Mouse (Mus musculus): ENCODE measurements at regions not wholly inside any gene's neighbourhood (a gene's known extent, or its start where the extent isn't known, plus 50 kb on each side); places are given as distances from the start of the nearest gene placed in this dataset.
"Not testable (repeated sequence)": the region's sequence is repeated elsewhere in the genome, so short reads cannot be mapped to it uniquely, and the experiment has no call there.

DNA sequence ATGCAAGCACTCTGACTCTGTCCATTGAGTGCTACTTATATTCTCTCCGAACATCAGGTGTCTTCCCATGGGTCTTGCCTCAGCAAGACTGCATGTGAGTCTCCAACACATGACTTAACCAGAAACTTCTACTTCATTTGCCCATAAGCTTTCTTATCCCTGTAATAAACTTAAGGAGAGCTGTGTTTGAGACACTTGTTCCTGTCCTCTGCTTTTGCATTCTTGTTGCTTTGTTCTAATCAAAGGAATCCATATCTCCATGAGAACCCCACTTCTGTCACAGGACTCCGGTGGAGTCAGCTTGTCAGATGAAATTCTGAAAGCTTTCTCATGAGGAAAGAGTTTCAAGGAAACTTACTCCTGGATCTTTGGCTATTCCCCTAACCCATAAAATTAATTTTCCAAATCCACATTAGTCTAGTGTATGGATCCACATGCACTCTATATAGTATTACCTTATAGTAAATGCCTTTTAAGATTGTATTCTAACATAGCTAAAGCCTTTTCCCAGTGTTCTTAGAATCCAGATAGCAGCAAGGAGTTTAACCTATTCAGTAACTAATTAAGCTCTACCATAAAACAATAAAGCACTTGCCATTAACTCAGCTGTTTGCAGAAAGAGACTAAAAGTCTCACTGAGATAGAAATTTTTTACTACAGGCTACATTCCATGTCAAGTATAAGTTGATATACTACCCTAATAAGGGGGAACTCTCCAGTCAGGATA, 397.4 kb downstream of the Grxcr1 start:
- not testable (repeated sequence) for H3K4me3 ChIP-seq (ENCODE audit: low read depth, low read length); H3K4me1 ChIP-seq (ENCODE audit: control insufficient read depth, insufficient read depth, low read length); H3K9ac ChIP-seq (ENCODE audit: low read depth, low read length); H3K27me3 ChIP-seq (replicated peaks; ENCODE audit: control insufficient read depth, insufficient read depth, low read length); H3K27ac ChIP-seq (replicated peaks; ENCODE audit: low read depth, low read length); ATAC-seq (ENCODE audit: low read depth); DNase-seq (ENCODE audit: low spot score); H3K4me2 ChIP-seq (ENCODE audit: low read depth, low read length); H3K9me3 ChIP-seq (ENCODE audit: control insufficient read depth, low read length); H3K36me3 ChIP-seq (ENCODE audit: control insufficient read depth, insufficient read depth, low read length)
- WGBS, result 88% methylated on average over 2 of the region's 2 CpGs

GRCm38 (mm10) chr5:68470162-68470561, 438.5 kb downstream of the Grxcr1 start:
- H3K36me3 ChIP-seq (ENCODE audit: control insufficient read depth, insufficient read depth, low read length), result no peaks in the 10 kb centered on the region
- DNase-seq (ENCODE audit: low spot score), result peak; percentile 11
- no peaks in the 10 kb centered on the region for H3K9me3 ChIP-seq (ENCODE audit: control insufficient read depth, low read length)
- H3K4me1 ChIP-seq (ENCODE audit: control insufficient read depth, insufficient read depth, low read length), result no peaks in the 10 kb centered on the region
- 81% methylated on average over 2 of the region's 2 CpGs for WGBS
- H3K4me3 ChIP-seq (ENCODE audit: low read depth, low read length), result no peak overlapping the region
- no peak overlapping the region for H3K27ac ChIP-seq (replicated peaks; ENCODE audit: low read depth, low read length)
- H3K4me2 ChIP-seq (ENCODE audit: low read depth, low read length), result no peak overlapping the region
- H3K27me3 ChIP-seq (replicated peaks; ENCODE audit: control insufficient read depth, insufficient read depth, low read length), result no peaks in the 10 kb centered on the region
- H3K9ac ChIP-seq (ENCODE audit: low read depth, low read length), result no peak overlapping the region
- no peak for ATAC-seq (ENCODE audit: low read depth)

DNA sequence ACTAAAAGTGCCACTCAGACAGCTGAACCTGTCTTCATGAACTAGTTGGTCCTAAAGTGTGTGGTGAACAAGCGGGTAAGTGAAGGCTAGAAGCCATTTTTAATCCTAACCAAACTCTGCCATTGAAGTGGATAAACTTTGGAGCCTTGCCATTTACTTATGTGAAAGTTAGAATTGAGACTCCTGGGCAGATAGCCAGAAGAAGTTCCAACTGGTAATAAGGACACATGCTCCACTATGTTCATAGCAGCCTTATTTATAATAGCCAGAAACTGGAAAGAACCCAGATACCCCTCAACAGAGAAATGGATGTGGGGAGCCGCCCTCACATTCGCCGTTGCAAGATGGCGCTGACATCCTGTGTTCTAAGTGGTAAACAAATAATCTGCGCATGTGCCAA, 439.7 kb downstream of the Grxcr1 start:
- H3K27ac ChIP-seq (replicated peaks; ENCODE audit: low read depth, low read length); H3K4me1 ChIP-seq (ENCODE audit: control insufficient read depth, insufficient read depth, low read length); H3K9ac ChIP-seq (ENCODE audit: low read depth, low read length); ATAC-seq (ENCODE audit: low read depth); H3K4me3 ChIP-seq (ENCODE audit: low read depth, low read length); H3K4me2 ChIP-seq (ENCODE audit: low read depth, low read length); H3K9me3 ChIP-seq (ENCODE audit: control insufficient read depth, low read length); H3K36me3 ChIP-seq (ENCODE audit: control insufficient read depth, insufficient read depth, low read length); H3K27me3 ChIP-seq (replicated peaks; ENCODE audit: control insufficient read depth, insufficient read depth, low read length): not testable (repeated sequence)
- DNase-seq (ENCODE audit: low spot score), result peak; percentile 33
- 92% methylated on average over 5 of the region's 6 CpGs for WGBS

Data from embryonic facial prominence, embryonic 14.5 days (tissue).